ENCODE assay signal across 9 mouse cellular contexts in genomic region chr17:27012909-27013308, GRCm38 (mm10). TPM values are rescaled to one million over a fixed set of nuclear protein-coding genes. Genes with fewer than 3 reads are reported as not detected.
DNase-seq lines count a peak whose midpoint lies in the region; ATAC-seq and TF ChIP-seq lines count a peak whose summit lies in the region.
"Had no signal": no experiment of that assay in that cellular context is flagged by ENCODE, and none has a peak within 500 bp of the region (broad histone marks: within the 10 kb centered on the region; RNA-seq: fewer than 3 reads in every experiment).

No protein-coding gene starts in this region.

- no peaks in the 10 kb centered on the region; the same call in 1 of the 2 replicates for H3K27me3 ChIP-seq in E14TG2a.4 (ENCODE audit: insufficient read depth, low read length)
- H3K27me3 ChIP-seq in liver, embryonic 15.5 days, result no peaks in the 10 kb centered on the region
- H3K27me3 ChIP-seq in forebrain, embryonic 12.5 days, result no peaks in the 10 kb centered on the region

- WGBS in liver, embryonic 15.5 days (ENCODE audit: insufficient replicate concordance), result 26% methylated on average over 6 of the region's 6 CpGs
- WGBS in forebrain, embryonic 12.5 days, result 54% methylated on average over 6 of the region's 6 CpGs

- intact Hi-C loops in left cerebral cortex, postnatal 10 days (cut with DNase I), result no loop called here

- no peaks in the 10 kb centered on the region for H3K9me3 ChIP-seq in E14TG2a.4 (ENCODE audit: low read length)
- H3K9me3 ChIP-seq in liver, embryonic 15.5 days (replicated peaks), result no peaks in the 10 kb centered on the region
- H3K9me3 ChIP-seq in forebrain, embryonic 12.5 days, result no peaks in the 10 kb centered on the region

- no peaks in the 10 kb centered on the region for H3K36me3 ChIP-seq in E14TG2a.4 (ENCODE audit: insufficient read depth, low read length)
- H3K36me3 ChIP-seq in liver, embryonic 15.5 days (replicated peaks), result no peaks in the 10 kb centered on the region
- H3K36me3 ChIP-seq in forebrain, embryonic 12.5 days (replicated peaks), result no peaks in the 10 kb centered on the region

- DNase-seq in left cerebral cortex, adult 11 months (ENCODE audit: low spot score), result peak; percentile 62
- DNase-seq in left cerebral cortex, postnatal 10 days (ENCODE audit: extremely low spot score in 1 of 2, low spot score in 2 of 2), result no peak
- DNase-seq in c-Kit-positive CD71-positive TER-119-positive erythroid progenitor cells, embryonic 14.5 days (ENCODE audit: low spot score), result peak; percentile 47
- DNase-seq in gastrocnemius, postnatal 4 days (ENCODE audit: low spot score in 2 of 2), result no peak
- DNase-seq: heart, postnatal 14 days; kidney, postnatal 36 days had no signal

- H3K9ac ChIP-seq in liver, embryonic 15.5 days, result no peak overlapping the region
- H3K9ac ChIP-seq in forebrain, embryonic 12.5 days, result no peak overlapping the region

- ATAC-seq in liver, embryonic 15.5 days (ENCODE audit: insufficient read depth), result peak; percentile 42
- ATAC-seq in forebrain, embryonic 12.5 days (ENCODE audit: low FRiP score), result no peak

- peak overlapping the region; percentile 11; the same call in 1 of the 2 replicates for H3K4me3 ChIP-seq in E14TG2a.4 (replicated peaks; ENCODE audit: low read length)
- no peak overlapping the region for H3K4me3 ChIP-seq in liver, embryonic 15.5 days (replicated peaks)
- no peak overlapping the region for H3K4me3 ChIP-seq in forebrain, embryonic 12.5 days (replicated peaks)

- no peak for TF ChIP-seq CTCF in E14TG2a.4 (conservative IDR thresholded peaks at IDR 0.05; ENCODE audit: low read length)

- peak overlapping the region; percentile 53 for H3K4me2 ChIP-seq in liver, embryonic 15.5 days
- H3K4me2 ChIP-seq in forebrain, embryonic 12.5 days, result no peak overlapping the region

- H3K4me1 ChIP-seq in E14TG2a.4 (replicated peaks; ENCODE audit: low read depth, low read length), result peaks cover 69% of the 10 kb centered on the region
- H3K4me1 ChIP-seq in liver, embryonic 15.5 days (replicated peaks), result peaks cover 25% of the 10 kb centered on the region
- peaks cover 6% of the 10 kb centered on the region; the same call in 1 of the 2 replicates for H3K4me1 ChIP-seq in forebrain, embryonic 12.5 days

- no peak overlapping the region for H3K27ac ChIP-seq in liver, embryonic 15.5 days (replicated peaks)
- no peak overlapping the region for H3K27ac ChIP-seq in forebrain, embryonic 12.5 days

RNA-seq across cellular contexts. Expression of gene Bak1, which starts 15.9 kb away (rescaled TPM):
- 10 to 100 TPM; 29.7 to 32.1 TPM for total RNA-seq in left cerebral cortex, postnatal 10 days (2021)
- 2.0 and 2.1 TPM in 2 replicates for polyA plus RNA-seq in liver, embryonic 15.5 days (2015; fragmentation: Nextera tagmentation; extraction: Ambion mirVana)
- 10 to 100 TPM; 30.2 to 35.2 TPM for total RNA-seq in gastrocnemius, postnatal 4 days (2021)
- 3.0 and 3.1 TPM in 2 replicates for polyA plus RNA-seq in forebrain, embryonic 12.5 days (2016; fragmentation: Nextera tagmentation; extraction: Ambion mirVana)

RNA-seq across cellular contexts. Expression of gene Zbtb9, which starts 39.9 kb away (rescaled TPM):
- total RNA-seq in left cerebral cortex, postnatal 10 days (2021), result 10 to 100 TPM; 14.6 to 16.0 TPM
- 5.0 and 5.8 TPM in 2 replicates for polyA plus RNA-seq in liver, embryonic 15.5 days (2015; fragmentation: Nextera tagmentation; extraction: Ambion mirVana)
- total RNA-seq in gastrocnemius, postnatal 4 days (2021), result 1 to 10 TPM; 4.1 to 4.8 TPM
- 18.9 and 20.0 TPM in 2 replicates for polyA plus RNA-seq in forebrain, embryonic 12.5 days (2016; fragmentation: Nextera tagmentation; extraction: Ambion mirVana)

RNA-seq across cellular contexts. Expression of gene Itpr3, which starts 44.2 kb away (rescaled TPM):
- 1 to 10 TPM; 2.1 to 2.9 TPM for total RNA-seq in left cerebral cortex, postnatal 10 days (2021)
- 0.67 and 0.89 TPM in 2 replicates for polyA plus RNA-seq in liver, embryonic 15.5 days (2015; fragmentation: Nextera tagmentation; extraction: Ambion mirVana)
- 1 to 10 TPM; 8.7 to 9.1 TPM for total RNA-seq in gastrocnemius, postnatal 4 days (2021)
- 1.6 and 3.3 TPM in 2 replicates for polyA plus RNA-seq in forebrain, embryonic 12.5 days (2016; fragmentation: Nextera tagmentation; extraction: Ambion mirVana)

Comparison
In these comparisons a context has a peak if more than half of its experiments do, and no peak if none do; other contexts are left out.
1. DNase-seq: peak in left cerebral cortex, adult 11 months (single experiment) and c-Kit-positive CD71-positive TER-119-positive erythroid progenitor cells, embryonic 14.5 days (single experiment); none in left cerebral cortex, postnatal 10 days (0 of 2) and gastrocnemius, postnatal 4 days (0 of 2).